Mouse (Mus musculus) heart, postnatal 10 days (tissue): ENCODE results near the gene Ttc25. TPM values are rescaled to one million over a fixed set of nuclear protein-coding genes. Genes with fewer than 3 reads are reported as not detected.
A peak's percentile ranks its signal among the peaks of the same experiment; 100 is the strongest.
"Not testable (repeated sequence)": the region's sequence is repeated elsewhere in the genome, so short reads cannot be mapped to it uniquely, and the experiment has no call there.

ENCODE experiments used
- DNase-seq, 2 experiments: peaks; one replicate each; pipeline ENCODE4 v3.0.0; 2021
- intact Hi-C: fragments of 180-260 bp; cut with DNase I; formaldehyde crosslinking; loops from one replicate; pipeline ENCODE4 v1.15.1; 2025
- total RNA-seq, 2 experiments: library from RNA; stranded (reverse); gene quantifications; 2 replicates each; pipeline ENCODE4 v1.2.3; 2021

The Ttc25 gene
- total RNA-seq, 2 experiments from 2014 or later: 0.17 to 0.38 TPM

GRCm38 (mm10) chr11:100594608-100595007 lies 49.2 kb downstream of the Ttc25 start:
- no peak for DNase-seq

GRCm38 (mm10) chr11:100595533-100595932 lies 50.1 kb downstream of the Ttc25 start:
- intact Hi-C loops: no loop called here
- no peak for DNase-seq

More at GRCm38 (mm10) chr11:100594608-100595007, 49.2 kb downstream of the Ttc25 start:
- intact Hi-C loops: no loop called here

- no peak for DNase-seq
- intact Hi-C loops: no loop called here
Measured at GRCm38 (mm10) chr11:100598074-100598473, 52.7 kb downstream of the Ttc25 start.

GRCm38 (mm10) chr11:100601372-100601771 lies 56.0 kb downstream of the Ttc25 start:
- no peak for DNase-seq
- intact Hi-C loops: no loop called here

- DNase-seq: no peak
- intact Hi-C loops: no loop called here
Measured at GRCm38 (mm10) chr11:100603155-100603554, 57.7 kb downstream of the Ttc25 start.

- intact Hi-C loops: no loop called here
- no peak for DNase-seq
Measured at GRCm38 (mm10) chr11:100603813-100604212, 58.4 kb downstream of the Ttc25 start.

GRCm38 (mm10) chr11:100604321-100605005 lies 59.1 kb downstream of the Ttc25 start:
- DNase-seq: no peak
- intact Hi-C loops: no loop called here

GRCm38 (mm10) chr11:100605451-100605850 lies 60.0 kb downstream of the Ttc25 start:
- no peak for DNase-seq
- intact Hi-C loops: no loop called here

GRCm38 (mm10) chr11:100607121-100607520 lies 61.7 kb downstream of the Ttc25 start:
- intact Hi-C loops: no loop called here
- DNase-seq: no peak

- no peak for DNase-seq
- intact Hi-C loops: no loop called here
Measured at GRCm38 (mm10) chr11:100608796-100609195, 63.4 kb downstream of the Ttc25 start.

GRCm38 (mm10) chr11:100609355-100609996 lies 64.1 kb downstream of the Ttc25 start:
- intact Hi-C loops: no loop called here
- DNase-seq: no peak

- peak; percentile 48 to 52 for DNase-seq
- intact Hi-C loops: no loop called here
Measured at GRCm38 (mm10) chr11:100609997-100610680, 64.7 kb downstream of the Ttc25 start.

- no peak for DNase-seq
- intact Hi-C loops: no loop called here
Measured at GRCm38 (mm10) chr11:100611627-100612026, 66.2 kb downstream of the Ttc25 start.

- intact Hi-C loops: no loop called here
- peak in 1 of 2 experiments; percentile 58 for DNase-seq
Measured at GRCm38 (mm10) chr11:100613241-100613640, 67.8 kb downstream of the Ttc25 start.

- DNase-seq: no peak
- intact Hi-C loops: no loop called here
Measured at GRCm38 (mm10) chr11:100616332-100616731, 70.9 kb downstream of the Ttc25 start.

- DNase-seq, intact Hi-C loops: not testable (repeated sequence)
Measured at GRCm38 (mm10) chr11:100616836-100617235, 71.4 kb downstream of the Ttc25 start.

- DNase-seq: no peak
- intact Hi-C loops: no loop called here
Measured at GRCm38 (mm10) chr11:100617480-100617879, 72.1 kb downstream of the Ttc25 start.

- peak; percentile 78 to 79 for DNase-seq
- intact Hi-C loops: no loop called here
Measured at GRCm38 (mm10) chr11:100618761-100619484, 73.5 kb downstream of the Ttc25 start, which contains the start of gene Nkiras2. Gene Nkiras2 (plus strand): TSS chr11:100619244.

GRCm38 (mm10) chr11:100619485-100619975 lies 74.1 kb downstream of the Ttc25 start:
- intact Hi-C loops: no loop called here
- DNase-seq: peak; percentile 96

GRCm38 (mm10) chr11:100619982-100620381 lies 74.6 kb downstream of the Ttc25 start, which contains the start of gene Dnajc7:
Gene Dnajc7 (minus strand): TSS chr11:100620168.
- no peak for DNase-seq
- intact Hi-C loops: no loop called here
